Mouse (Mus musculus) heart, adult 11 months (tissue): Measurements from ENCODE around the gene Fkbp7.

Source experiments
- DNase-seq: peaks from one replicate; pipeline ENCODE4 v3.0.0; 2022

The Fkbp7 gene

GRCm38 (mm10) chr2:76672966-76673392 lies at the start of gene Fkbp7:
Gene Fkbp7 (minus strand): TSS chr2:76673116.
- DNase-seq = peak; percentile 99

- DNase-seq = peak; percentile 82
Measured at GRCm38 (mm10) chr2:76719650-76720049, 46.7 kb upstream of the Fkbp7 start.

- peak; percentile 67 for DNase-seq
Measured at GRCm38 (mm10) chr2:76714984-76715383, 42.1 kb upstream of the Fkbp7 start.

- no peak for DNase-seq
Measured at GRCm38 (mm10) chr2:76708512-76708911, 35.6 kb upstream of the Fkbp7 start.

- DNase-seq = peak; percentile 65
Measured at GRCm38 (mm10) chr2:76705655-76706054, 32.7 kb upstream of the Fkbp7 start.

- no peak for DNase-seq
Measured at GRCm38 (mm10) chr2:76702751-76703150, 29.8 kb upstream of the Fkbp7 start.

GRCm38 (mm10) chr2:76702188-76702587 lies 29.3 kb upstream of the Fkbp7 start:
- no peak for DNase-seq

- DNase-seq = peak; percentile 97
Measured at GRCm38 (mm10) chr2:76695290-76695689, 22.4 kb upstream of the Fkbp7 start.

GRCm38 (mm10) chr2:76693765-76694164 lies 20.8 kb upstream of the Fkbp7 start:
- DNase-seq = peak; percentile 54

- peak; percentile 99 for DNase-seq
Measured at GRCm38 (mm10) chr2:76690436-76691204, 17.7 kb upstream of the Fkbp7 start.

- DNase-seq = peak; percentile 91
Measured at GRCm38 (mm10) chr2:76688162-76688561, 15.2 kb upstream of the Fkbp7 start.

GRCm38 (mm10) chr2:76687608-76688007 lies 14.7 kb upstream of the Fkbp7 start:
- DNase-seq = peak; percentile 16

- DNase-seq = peak; percentile 34
Measured at GRCm38 (mm10) chr2:76686986-76687385, 14.1 kb upstream of the Fkbp7 start.

GRCm38 (mm10) chr2:76682301-76682700 lies 9.4 kb upstream of the Fkbp7 start:
- DNase-seq = peak; percentile 63

- DNase-seq = no peak
Measured at GRCm38 (mm10) chr2:76676401-76677226, 3.7 kb upstream of the Fkbp7 start.

- peak; percentile 30 for DNase-seq
Measured at GRCm38 (mm10) chr2:76675949-76676348, 3.0 kb upstream of the Fkbp7 start.

- no peak for DNase-seq
Measured at GRCm38 (mm10) chr2:76675451-76675850, 2.5 kb upstream of the Fkbp7 start.

GRCm38 (mm10) chr2:76674725-76675427 lies 2.0 kb upstream of the Fkbp7 start, which contains the start of gene Plekha3:
Gene Plekha3 (plus strand): TSS chr2:76675281.
- DNase-seq = peak; percentile 99

- peak; percentile 97 for DNase-seq
Measured at GRCm38 (mm10) chr2:76673472-76674081, 661 bp upstream of the Fkbp7 start.

GRCm38 (mm10) chr2:76672134-76672745 lies 676 bp downstream of the Fkbp7 start:
- peak; percentile 86 for DNase-seq

GRCm38 (mm10) chr2:76671641-76672040 lies 1.3 kb downstream of the Fkbp7 start:
- peak; percentile 58 for DNase-seq

- peak; percentile 17 for DNase-seq
Measured at GRCm38 (mm10) chr2:76667200-76667599, 5.7 kb downstream of the Fkbp7 start.
